Mouse (Mus musculus): ENCODE data around the gene Agap2. TPM values are rescaled to one million over a fixed set of nuclear protein-coding genes. Genes with fewer than 3 reads are reported as not detected.

Gene Agap2
- total RNA-seq, 2 experiments from 2014 or later, result 384 to 394 TPM

GRCm38 (mm10) chr10:127075651-127076050, 567 bp downstream of the Agap2 start:
- intact Hi-C loops (cut with DNase I), result no loop called here

GRCm38 (mm10) chr10:127076082-127076481, 998 bp downstream of the Agap2 start:
- no peak for DNase-seq

More at GRCm38 (mm10) chr10:127075651-127076050, 567 bp downstream of the Agap2 start:
- DNase-seq, result no peak

GRCm38 (mm10) chr10:127077515-127077914, 2.4 kb downstream of the Agap2 start:
- no peak for DNase-seq
- intact Hi-C loops (cut with DNase I), result no loop called here

More at GRCm38 (mm10) chr10:127076082-127076481, 998 bp downstream of the Agap2 start:
- intact Hi-C loops (cut with DNase I), result no loop called here

GRCm38 (mm10) chr10:127078001-127078676, 3.1 kb downstream of the Agap2 start:
- no peak for DNase-seq
- intact Hi-C loops (cut with DNase I), result no loop called here

- intact Hi-C loops (cut with DNase I), result no loop called here
- peak; percentile 65 for DNase-seq
These were observed 3.8 kb downstream of the Agap2 start for GRCm38 (mm10) chr10:127078677-127079575.

- intact Hi-C loops (cut with DNase I), result no loop called here
- peak; percentile 60 for DNase-seq
These were observed 4.7 kb downstream of the Agap2 start for GRCm38 (mm10) chr10:127079665-127080391.

- intact Hi-C loops (cut with DNase I), result no loop called here
- no peak for DNase-seq
These were observed 6.1 kb downstream of the Agap2 start for GRCm38 (mm10) chr10:127080901-127081780.

- DNase-seq, result no peak
- intact Hi-C loops (cut with DNase I), result no loop called here
These were observed 7.0 kb downstream of the Agap2 start for GRCm38 (mm10) chr10:127081996-127082620.

- intact Hi-C loops (cut with DNase I), result no loop called here
- no peak for DNase-seq
These were observed 8.3 kb downstream of the Agap2 start for GRCm38 (mm10) chr10:127083292-127083914.

GRCm38 (mm10) chr10:127083915-127084306, 8.8 kb downstream of the Agap2 start:
- intact Hi-C loops (cut with DNase I), result no loop called here
- DNase-seq, result no peak

GRCm38 (mm10) chr10:127085052-127085451, 10.0 kb downstream of the Agap2 start:
- intact Hi-C loops (cut with DNase I), result no loop called here
- no peak for DNase-seq

GRCm38 (mm10) chr10:127085633-127086032, 10.5 kb downstream of the Agap2 start:
- no peak for DNase-seq
- intact Hi-C loops (cut with DNase I), result no loop called here

- intact Hi-C loops (cut with DNase I), result no loop called here
These were observed 15.7 kb downstream of the Agap2 start for GRCm38 (mm10) chr10:127090560-127091411.

GRCm38 (mm10) chr10:127091507-127092396, 16.7 kb downstream of the Agap2 start:
- DNase-seq, result peak; percentile 55
- intact Hi-C loops (cut with DNase I), result no loop called here

More at GRCm38 (mm10) chr10:127090560-127091411, 15.7 kb downstream of the Agap2 start:
- DNase-seq, result peak; percentile 72

GRCm38 (mm10) chr10:127092742-127093141, 17.7 kb downstream of the Agap2 start:
- intact Hi-C loops (cut with DNase I), result no loop called here
- DNase-seq, result no peak

- no peak for DNase-seq
- intact Hi-C loops (cut with DNase I), result no loop called here
These were observed 19.3 kb downstream of the Agap2 start for GRCm38 (mm10) chr10:127094382-127094802.

GRCm38 (mm10) chr10:127098514-127098913, 23.4 kb downstream of the Agap2 start:
- intact Hi-C loops (cut with DNase I), result no loop called here
- no peak for DNase-seq
